Mouse (Mus musculus) cortical plate, adult 2 months (tissue): Measurements from ENCODE around the gene Brd7. TPM values are rescaled to one million over a fixed set of nuclear protein-coding genes. Genes with fewer than 3 reads are reported as not detected.

Source experiments
- H3K27ac ChIP-seq: fragments of 200-500 bp; 2 replicates; pipeline ENCODE4 v1.5.1; 2012; ENCODE audit warnings: low read length, control low read depth, inconsistent platforms; ENCODE audit not compliant: insufficient read depth
- H3K4me1 ChIP-seq: fragments of 200-500 bp; 2 replicates; pipeline ENCODE4 v1.6.1; 2011; ENCODE audit warnings: low read length; ENCODE audit not compliant: control insufficient read depth, insufficient read depth
- H3K4me3 ChIP-seq: fragments of 200-500 bp; 2 replicates; pipeline ENCODE4 v1.5.1; 2011; ENCODE audit warnings: mild to moderate bottlenecking, low read length, control low read depth; ENCODE audit not compliant: insufficient read depth
- CTCF ChIP-seq: fragments of 200-500 bp; IDR thresholded peaks from 2 replicates; pipeline ENCODE4 v1.5.1; 2011; ENCODE audit warnings: mild to moderate bottlenecking, control low read depth, low read length; ENCODE audit not compliant: insufficient read depth; ENCODE audit errors: extremely low read depth
- POLR2A ChIP-seq: fragments of 200-500 bp; IDR thresholded peaks from 2 replicates; pipeline ENCODE4 v1.6.1; 2011; ENCODE audit warnings: mild to moderate bottlenecking, low read length, control low read depth; ENCODE audit not compliant: insufficient read depth; ENCODE audit errors: extremely low read depth
- polyA plus RNA-seq: library from polyadenylated mRNA; depleted of rRNA; stranded (reverse); fragments of >200 nt; gene quantifications from 2 replicates; pipeline ENCODE4 v1.2.3, GENCODE M21; 2012

Brd7 gene
- polyA plus RNA-seq, 1 experiment, result 54.2 TPM

DNA sequence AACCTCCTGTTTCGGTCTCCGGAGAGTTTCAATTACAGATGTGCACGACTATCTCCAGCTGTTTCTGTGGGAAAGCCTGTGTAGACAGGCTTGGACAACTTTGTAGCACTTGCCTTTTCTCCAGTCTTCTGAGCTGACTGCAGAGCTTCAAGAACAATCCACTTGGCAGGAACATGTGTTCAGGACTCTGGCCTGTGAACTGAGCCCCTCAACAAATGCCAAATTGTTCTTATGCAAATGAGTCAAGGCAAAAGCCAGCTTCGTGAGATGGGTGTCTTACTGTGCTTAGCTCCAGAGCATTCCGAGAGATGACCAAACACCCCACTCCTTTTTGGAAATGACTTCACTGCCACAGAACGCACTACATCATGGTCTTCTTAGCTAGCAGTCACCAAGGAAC is 33.3 kb downstream of the Brd7 start:
- Histone ChIP-seq H3K27ac (no peak overlapping the region), H3K4me1 (no peaks in the 10 kb centered on the region), H3K4me3 (no peak overlapping the region)
- TF ChIP-seq CTCF (no peak), POLR2A (no peak)

- Histone ChIP-seq H3K27ac (no peak overlapping the region), H3K4me3 (no peak overlapping the region), H3K4me1 (no peaks in the 10 kb centered on the region)
- no peak for TF ChIP-seq POLR2A
- TF ChIP-seq CTCF, result no peak
These were observed 35.7 kb downstream of the Brd7 start for GRCm38 (mm10) chr8:88326328-88326727.

- no peak overlapping the region for H3K4me3 ChIP-seq
- TF ChIP-seq POLR2A (no peak), CTCF (no peak)
- no peaks in the 10 kb centered on the region for H3K4me1 ChIP-seq
- H3K27ac ChIP-seq, result no peak overlapping the region
These were observed 36.2 kb downstream of the Brd7 start for GRCm38 (mm10) chr8:88325795-88326194.

DNA sequence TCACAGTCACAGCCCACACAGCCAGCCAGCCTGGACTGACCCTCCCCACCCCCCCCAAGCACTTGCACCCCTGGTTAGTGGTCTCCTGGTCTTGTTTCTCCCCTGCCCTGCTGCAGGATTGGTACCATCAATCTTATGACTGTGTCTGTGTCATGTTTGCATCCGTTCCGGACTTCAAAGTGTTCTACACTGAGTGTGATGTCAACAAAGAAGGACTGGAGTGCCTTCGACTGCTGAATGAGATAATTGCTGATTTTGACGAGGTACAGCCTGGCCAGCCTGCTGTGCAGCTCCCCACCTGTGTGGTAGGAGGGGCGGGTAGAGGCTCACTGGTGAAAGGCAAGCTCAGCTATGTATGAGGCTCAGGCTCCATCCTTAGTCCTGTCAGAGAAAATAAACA is 36.7 kb downstream of the Brd7 start:
- H3K27ac ChIP-seq, result no peak overlapping the region
- TF ChIP-seq CTCF (no peak), POLR2A (no peak)
- H3K4me1 ChIP-seq, result no peaks in the 10 kb centered on the region
- H3K4me3 ChIP-seq, result no peak overlapping the region

DNA sequence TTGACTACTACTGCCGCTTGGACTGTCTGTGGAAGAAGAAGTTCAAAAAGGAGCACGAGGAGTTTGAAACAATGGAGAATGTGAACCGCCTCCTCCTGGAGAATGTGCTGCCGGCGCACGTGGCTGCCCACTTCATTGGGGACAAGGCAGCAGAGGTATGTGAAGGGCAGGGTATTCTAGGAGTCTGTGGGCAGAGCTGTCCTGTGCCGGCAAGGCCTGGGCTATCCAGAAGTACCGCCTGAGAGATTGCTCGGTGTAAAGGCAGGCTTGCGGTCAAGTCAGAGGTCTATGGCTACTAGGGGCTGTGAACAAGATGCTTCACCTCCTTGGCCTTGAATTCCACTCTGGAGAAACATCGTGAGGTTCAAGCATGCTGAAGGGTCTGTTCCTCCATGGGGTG is 37.2 kb downstream of the Brd7 start:
- TF ChIP-seq CTCF (no peak), POLR2A (no peak)
- Histone ChIP-seq H3K4me1 (no peaks in the 10 kb centered on the region), H3K4me3 (no peak overlapping the region), H3K27ac (no peak overlapping the region)

GRCm38 (mm10) chr8:88323523-88323922 is 38.5 kb downstream of the Brd7 start:
- H3K4me1 ChIP-seq, result no peaks in the 10 kb centered on the region
- TF ChIP-seq POLR2A (no peak), CTCF (no peak)
- no peak overlapping the region for H3K4me3 ChIP-seq
- H3K27ac ChIP-seq, result no peak overlapping the region

- no peaks in the 10 kb centered on the region for H3K4me1 ChIP-seq
- TF ChIP-seq POLR2A (no peak), CTCF (no peak)
- H3K27ac ChIP-seq, result no peak overlapping the region
- H3K4me3 ChIP-seq, result no peak overlapping the region
These were observed 40.6 kb downstream of the Brd7 start for GRCm38 (mm10) chr8:88321387-88321786.

- no peaks in the 10 kb centered on the region for H3K4me1 ChIP-seq
- no peak overlapping the region for H3K27ac ChIP-seq
- TF ChIP-seq CTCF (no peak), POLR2A (no peak)
- H3K4me3 ChIP-seq, result no peak overlapping the region
These were observed 41.9 kb downstream of the Brd7 start for GRCm38 (mm10) chr8:88320134-88320533.

GRCm38 (mm10) chr8:88318151-88318550 is 43.8 kb downstream of the Brd7 start:
- no peak overlapping the region for H3K4me3 ChIP-seq

GRCm38 (mm10) chr8:88317341-88317740 is 44.7 kb downstream of the Brd7 start:
- H3K4me1 ChIP-seq, result no peaks in the 10 kb centered on the region
- no peak overlapping the region for H3K4me3 ChIP-seq
- TF ChIP-seq CTCF (no peak), POLR2A (no peak)
- no peak overlapping the region for H3K27ac ChIP-seq

More at GRCm38 (mm10) chr8:88318151-88318550, 43.8 kb downstream of the Brd7 start:
- H3K4me1 ChIP-seq, result no peaks in the 10 kb centered on the region
- TF ChIP-seq CTCF (no peak), POLR2A (no peak)
- H3K27ac ChIP-seq, result no peak overlapping the region
